Mouse (Mus musculus): ENCODE data around the gene Rrbp1. TPM values are rescaled to one million over a fixed set of nuclear protein-coding genes. Genes with fewer than 3 reads are reported as not detected.

The Rrbp1 gene
- polyA plus RNA-seq (2017; shearing (Covaris generic)) = 30.4 TPM

DNA sequence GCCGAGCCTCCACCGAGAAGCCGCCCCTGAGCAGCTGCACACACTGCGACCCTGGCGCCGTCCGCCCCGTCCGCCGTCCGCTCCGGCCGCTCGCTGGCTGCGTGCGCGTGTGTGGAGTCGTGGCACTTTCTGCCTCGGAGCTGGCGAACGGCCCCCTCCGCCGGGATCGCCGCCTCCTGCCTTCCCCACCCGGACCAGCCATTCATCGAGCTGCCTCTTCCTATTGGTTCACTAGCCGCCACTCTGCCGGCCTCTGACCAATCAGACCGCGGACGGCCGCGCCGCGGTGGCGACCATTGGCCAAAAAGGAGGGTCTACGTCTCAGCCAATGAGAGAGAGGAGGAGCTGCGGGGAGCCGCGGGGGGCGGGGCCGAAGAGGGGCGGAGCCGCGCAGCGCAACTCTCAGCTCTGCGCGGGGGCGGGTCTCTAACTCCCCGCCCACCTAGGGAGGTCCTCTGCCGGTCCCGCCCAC, at the start of gene Rrbp1:
Gene Rrbp1 (minus strand): TSS at position 184 of the 472 bp plus-strand sequence.

DNA sequence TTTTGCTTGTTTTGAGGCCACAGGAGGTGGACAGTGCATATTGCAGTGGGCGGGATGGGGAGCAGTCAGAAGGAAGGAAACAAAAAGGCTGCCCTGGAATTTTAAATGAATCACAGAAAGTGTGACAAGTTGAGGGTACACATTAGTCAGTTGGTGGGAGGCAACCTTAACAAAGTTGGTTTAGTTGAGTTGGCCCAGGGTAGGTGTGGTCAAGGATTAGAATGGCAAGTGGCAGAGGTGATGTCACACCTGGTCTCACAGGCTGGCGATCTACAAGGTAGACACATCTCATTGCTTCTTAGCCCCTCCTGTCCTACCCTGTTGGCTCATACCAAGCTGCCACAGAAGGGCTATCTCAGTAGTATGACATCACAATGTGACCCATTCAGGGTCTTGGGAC, 21.6 kb upstream of the Rrbp1 start, which contains the start of gene Banf2:
Gene Banf2 (plus strand): TSS at position 396 of the 400 bp plus-strand sequence.

DNA sequence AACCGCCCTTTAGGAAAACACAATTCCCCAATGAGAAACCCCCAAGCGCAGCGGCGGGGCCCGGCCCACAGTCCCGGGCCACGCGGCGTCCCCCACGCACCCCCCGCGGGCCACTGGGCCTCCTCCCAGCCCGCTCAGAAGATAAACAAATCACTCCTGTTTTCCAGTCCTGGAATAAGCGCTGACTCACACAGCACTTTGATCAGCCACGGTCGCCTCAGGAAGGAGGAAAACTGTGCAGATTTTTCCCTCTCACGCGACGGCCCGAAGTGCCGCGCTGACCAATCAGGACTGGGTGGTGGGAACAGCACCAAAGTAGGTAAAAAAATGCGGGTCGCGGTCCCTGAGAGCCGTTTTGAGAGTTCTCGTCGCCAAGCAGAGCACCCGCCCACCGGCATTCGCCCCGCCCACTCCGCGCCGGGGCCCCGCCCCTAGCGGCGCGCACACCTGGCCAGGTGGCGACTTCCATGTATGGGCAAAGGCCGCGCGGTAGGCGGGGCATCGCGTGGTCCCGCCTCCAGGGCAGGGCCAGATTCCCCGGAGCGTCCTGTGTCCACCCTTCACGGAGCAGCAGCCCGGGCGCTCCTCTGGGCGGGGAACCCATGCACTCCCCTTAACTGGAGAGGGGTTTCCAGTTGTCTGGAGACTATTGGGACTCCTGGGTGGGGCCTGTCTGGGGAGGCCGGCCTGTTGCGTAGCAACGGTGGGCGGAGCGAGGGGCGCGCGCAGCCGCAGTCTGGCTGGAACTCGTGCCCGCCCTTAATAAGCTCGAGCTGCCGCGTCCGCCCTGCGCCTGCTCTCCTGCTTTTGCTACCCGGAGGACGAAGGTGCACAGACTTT, 96.1 kb downstream of the Rrbp1 start, which contains the start of gene Dstn:
Gene Dstn (plus strand): TSS at position 561 of the 840 bp plus-strand sequence.

Other genes starting within 250 kb of the Rrbp1 start
- 0.23 TPM for gene Bfsp1, start 148.1 kb downstream of the Rrbp1 start, polyA plus RNA-seq (2017; shearing (Covaris generic))
- 24.5 TPM for gene Dstn, start 95.9 kb downstream of the Rrbp1 start, polyA plus RNA-seq (2017; shearing (Covaris generic))
- gene Banf2, start 21.8 kb upstream of the Rrbp1 start, polyA plus RNA-seq (2017; shearing (Covaris generic)) = not detected

All from effector memory CD4-positive, alpha-beta T cell, adult 7 months (primary cell).